In the genomic region with DNA sequence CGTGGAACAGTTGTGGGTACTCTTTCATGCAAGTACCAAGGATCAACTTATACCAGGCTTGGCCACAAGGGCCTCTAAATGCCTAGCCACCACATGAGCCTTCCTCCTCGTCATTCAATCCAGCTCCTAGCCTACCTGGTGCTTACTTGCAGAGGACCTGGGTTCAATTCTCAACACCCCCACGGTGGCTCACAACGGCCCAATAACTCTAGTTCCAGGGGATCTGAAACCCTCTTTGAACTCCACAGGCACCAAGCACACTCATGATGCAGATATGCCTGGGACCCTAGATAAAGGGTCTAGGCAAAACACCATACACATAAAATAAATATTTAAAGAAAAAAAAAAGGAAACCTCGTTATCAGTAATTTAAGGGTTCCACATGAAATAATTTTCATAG, we compare ENCODE assay signal across 8 mouse cellular contexts. TPM values are rescaled to one million over a fixed set of nuclear protein-coding genes. Genes with fewer than 3 reads are reported as not detected.
DNase-seq lines count a peak whose midpoint lies in the region; ATAC-seq and TF ChIP-seq lines count a peak whose summit lies in the region.

No protein-coding gene starts in this region.

- H3K4me3 ChIP-seq in heart, embryonic 12.5 days = peak overlapping the region; percentile 83
- no peak overlapping the region for H3K4me3 ChIP-seq in ES-Bruce4 (ENCODE audit: low read depth, low read length)
- H3K4me3 ChIP-seq in hindbrain, embryonic 16.5 days (ENCODE audit: low read length) = peak overlapping the region; percentile 65
- H3K4me3 ChIP-seq in midbrain, embryonic 13.5 days (replicated peaks) = peak overlapping the region; percentile 100

- TF ChIP-seq CTCF in ES-Bruce4 (IDR thresholded peaks at IDR 0.05; ENCODE audit: low read depth, low read length) = no peak

- peak overlapping the region; percentile 94 for H3K4me2 ChIP-seq in heart, embryonic 12.5 days
- peak overlapping the region; percentile 65 for H3K4me2 ChIP-seq in hindbrain, embryonic 16.5 days (ENCODE audit: low read length)
- peak overlapping the region; percentile 73 for H3K4me2 ChIP-seq in midbrain, embryonic 13.5 days (replicated peaks)

- H3K27me3 ChIP-seq in heart, embryonic 12.5 days (replicated peaks) = no peaks in the 10 kb centered on the region
- H3K27me3 ChIP-seq in ES-Bruce4 (ENCODE audit: control insufficient read depth, insufficient read depth, low read length, poor library complexity, severe bottlenecking) = peaks cover 3% of the 10 kb centered on the region; the same call in 1 of the 2 replicates
- H3K27me3 ChIP-seq in hindbrain, embryonic 16.5 days (replicated peaks; ENCODE audit: control insufficient read depth, insufficient read depth, low read length) = no peaks in the 10 kb centered on the region
- 0 out of 2 replicates have a peak, but pooled peaks cover under 1% of the 10 kb centered on the region for H3K27me3 ChIP-seq in midbrain, embryonic 13.5 days

- peaks cover 20% of the 10 kb centered on the region for H3K4me1 ChIP-seq in heart, embryonic 12.5 days (replicated peaks)
- H3K4me1 ChIP-seq in ES-Bruce4 (ENCODE audit: control insufficient read depth, insufficient read depth, low read length) = peaks cover 4% of the 10 kb centered on the region
- H3K4me1 ChIP-seq in hindbrain, embryonic 16.5 days (ENCODE audit: control insufficient read depth, insufficient read depth, low read depth, low read length) = peaks cover 19% of the 10 kb centered on the region
- peaks cover 28% of the 10 kb centered on the region for H3K4me1 ChIP-seq in midbrain, embryonic 13.5 days (replicated peaks)

- no peak for TF ChIP-seq EP300 in ES-Bruce4 (IDR thresholded peaks at IDR 0.05; ENCODE audit: insufficient read depth, low read depth, low read length)

- H3K9me3 ChIP-seq in heart, embryonic 12.5 days (replicated peaks) = no peaks in the 10 kb centered on the region
- no peaks in the 10 kb centered on the region for H3K9me3 ChIP-seq in ES-Bruce4 (replicated peaks; ENCODE audit: control insufficient read depth, insufficient read depth, low read length, poor library complexity, severe bottlenecking)
- H3K9me3 ChIP-seq in hindbrain, embryonic 16.5 days (ENCODE audit: control insufficient read depth, low read length) = no peaks in the 10 kb centered on the region
- no peaks in the 10 kb centered on the region for H3K9me3 ChIP-seq in midbrain, embryonic 13.5 days

- H3K27ac ChIP-seq in heart, embryonic 12.5 days (ENCODE audit: poor library complexity, severe bottlenecking) = no peak overlapping the region
- no peak overlapping the region for H3K27ac ChIP-seq in ES-Bruce4 (ENCODE audit: insufficient read depth, low read length)
- H3K27ac ChIP-seq in hindbrain, embryonic 16.5 days (ENCODE audit: low read depth, low read length) = no peak overlapping the region
- no peak overlapping the region for H3K27ac ChIP-seq in midbrain, embryonic 13.5 days

- peaks cover 10% of the 10 kb centered on the region; the same call in 1 of the 2 replicates for H3K36me3 ChIP-seq in heart, embryonic 12.5 days
- no peaks in the 10 kb centered on the region for H3K36me3 ChIP-seq in ES-Bruce4 (ENCODE audit: control insufficient read depth, insufficient read depth, low read length, poor library complexity, severe bottlenecking)
- H3K36me3 ChIP-seq in hindbrain, embryonic 16.5 days (ENCODE audit: control insufficient read depth, insufficient read depth, low read length) = no peaks in the 10 kb centered on the region
- no peaks in the 10 kb centered on the region for H3K36me3 ChIP-seq in midbrain, embryonic 13.5 days

- ATAC-seq in heart, embryonic 12.5 days (ENCODE audit: insufficient number of reproducible peaks, low FRiP score) = no peak
- no peak for ATAC-seq in hindbrain, embryonic 16.5 days
- ATAC-seq in midbrain, embryonic 13.5 days = no peak

- TF ChIP-seq POLR2A in ES-Bruce4 (IDR thresholded peaks at IDR 0.05; ENCODE audit: insufficient read depth, low read length) = no peak

- WGBS in heart, embryonic 12.5 days = 50% methylated on average over 5 of the region's 5 CpGs
- 47% methylated on average over 5 of the region's 5 CpGs for WGBS in hindbrain, embryonic 16.5 days
- WGBS in midbrain, embryonic 13.5 days = 63% methylated on average over 5 of the region's 5 CpGs

- H3K9ac ChIP-seq in heart, embryonic 12.5 days = peak overlapping the region; percentile 67
- peak overlapping the region; percentile 82; the same call in 1 of the 2 replicates for H3K9ac ChIP-seq in ES-Bruce4 (ENCODE audit: low read depth, poor library complexity, severe bottlenecking)
- H3K9ac ChIP-seq in hindbrain, embryonic 16.5 days (ENCODE audit: low read depth, low read length) = no peak overlapping the region; the same call in 1 of the 2 replicates
- H3K9ac ChIP-seq in midbrain, embryonic 13.5 days (replicated peaks) = peak overlapping the region; percentile 100

- DNase-seq in heart, adult 9 months (ENCODE audit: low spot score in 2 of 2) = no peak
- peak; percentile 2 for DNase-seq in embryo, embryonic 9.5 days (ENCODE audit: extremely low spot score)
- no peak for DNase-seq in right cerebral cortex, postnatal 36 days (ENCODE audit: low spot score in 2 of 2)
- no peak for DNase-seq in frontal cortex, postnatal 10 days (ENCODE audit: low spot score in 2 of 2)

RNA-seq across cellular contexts. Expression of a gene that starts 1.3 kb away (rescaled TPM):
- polyA plus RNA-seq in heart, embryonic 12.5 days (2016; fragmentation: Nextera tagmentation; extraction: Ambion mirVana) = 92.8 and 96.2 TPM in 2 replicates
- polyA plus RNA-seq in ES-Bruce4 (2011; ENCODE audit: insufficient read depth, insufficient read length, low read depth, missing spikeins) = 79.8 and 80.4 TPM in 2 replicates
- polyA plus RNA-seq in hindbrain, embryonic 16.5 days (2015; fragmentation: Nextera tagmentation; extraction: Ambion mirVana) = 132 and 147 TPM in 2 replicates
- polyA plus RNA-seq in midbrain, embryonic 13.5 days (2015; fragmentation: Nextera tagmentation; extraction: Ambion mirVana) = 182 and 184 TPM in 2 replicates

RNA-seq across cellular contexts. Expression of a gene that starts 13.6 kb away (rescaled TPM):
- polyA plus RNA-seq in heart, embryonic 12.5 days (2016; fragmentation: Nextera tagmentation; extraction: Ambion mirVana) = 25.0 and 26.9 TPM in 2 replicates
- 9.5 and 11.0 TPM in 2 replicates for polyA plus RNA-seq in ES-Bruce4 (2011; ENCODE audit: insufficient read depth, insufficient read length, low read depth, missing spikeins)
- 58.7 and 63.2 TPM in 2 replicates for polyA plus RNA-seq in hindbrain, embryonic 16.5 days (2015; fragmentation: Nextera tagmentation; extraction: Ambion mirVana)
- polyA plus RNA-seq in midbrain, embryonic 13.5 days (2015; fragmentation: Nextera tagmentation; extraction: Ambion mirVana) = 80.2 and 85.4 TPM in 2 replicates

RNA-seq across cellular contexts. Expression of a gene that starts 45.8 kb away (rescaled TPM):
- 8.1 and 8.8 TPM in 2 replicates for polyA plus RNA-seq in heart, embryonic 12.5 days (2016; fragmentation: Nextera tagmentation; extraction: Ambion mirVana)
- 25.4 and 34.6 TPM in 2 replicates for polyA plus RNA-seq in ES-Bruce4 (2011; ENCODE audit: insufficient read depth, insufficient read length, low read depth, missing spikeins)
- 3.9 and 4.0 TPM in 2 replicates for polyA plus RNA-seq in hindbrain, embryonic 16.5 days (2015; fragmentation: Nextera tagmentation; extraction: Ambion mirVana)
- polyA plus RNA-seq in midbrain, embryonic 13.5 days (2015; fragmentation: Nextera tagmentation; extraction: Ambion mirVana) = 3.7 and 4.4 TPM in 2 replicates
